Mouse (Mus musculus): ENCODE results near the gene Klk10. TPM values are rescaled to one million over a fixed set of nuclear protein-coding genes. Genes with fewer than 3 reads are reported as not detected.

Klk10 gene
- polyA plus RNA-seq (2015; fragmentation: Nextera tagmentation; extraction: Ambion mirVana) = 0.31 and 1.2 TPM in 2 replicates

DNA sequence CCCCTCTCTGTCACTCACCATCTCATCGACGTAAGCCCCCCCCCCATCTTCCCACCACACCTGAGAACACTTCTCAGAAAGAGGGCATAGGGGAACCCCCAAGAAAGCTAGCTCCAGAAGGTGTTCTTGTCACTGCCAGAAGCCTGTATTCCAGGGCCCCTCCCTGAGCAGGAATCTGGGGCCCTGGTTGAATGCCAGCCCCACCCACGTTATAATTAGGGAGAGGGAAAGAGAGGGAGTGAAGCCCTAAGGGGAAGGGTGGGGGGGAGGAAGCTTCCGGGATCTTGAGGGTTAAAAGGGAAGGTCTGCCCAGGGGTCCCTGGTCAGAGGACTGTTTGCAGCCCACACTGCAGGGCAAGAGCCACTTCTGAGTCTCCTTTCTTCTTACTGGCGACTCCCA is at the start of gene Klk10:
Gene Klk10 (plus strand): TSS at position 290 of the 400 bp plus-strand sequence.
- H3K9ac ChIP-seq = no peak within 1 kb of the TSS
- H3K27me3 ChIP-seq = peaks cover 32% of the 10 kb centered on the region
- H3K36me3 ChIP-seq = no peaks in the 10 kb centered on the region
- H3K9me3 ChIP-seq (replicated peaks) = no peaks in the 10 kb centered on the region
- H3K4me2 ChIP-seq = no peak within 1 kb of the TSS
- no peak within 1 kb of the TSS for H3K27ac ChIP-seq
- H3K4me3 ChIP-seq = no peak within 1 kb of the TSS
- H3K4me1 ChIP-seq (replicated peaks) = peaks cover 4% of the 10 kb centered on the region
- ATAC-seq (replicated peaks; ENCODE audit: insufficient number of reproducible peaks, insufficient read depth, low FRiP score, low read depth) = no peak
- 40% methylated on average over 5 of the region's 5 CpGs for WGBS

DNA sequence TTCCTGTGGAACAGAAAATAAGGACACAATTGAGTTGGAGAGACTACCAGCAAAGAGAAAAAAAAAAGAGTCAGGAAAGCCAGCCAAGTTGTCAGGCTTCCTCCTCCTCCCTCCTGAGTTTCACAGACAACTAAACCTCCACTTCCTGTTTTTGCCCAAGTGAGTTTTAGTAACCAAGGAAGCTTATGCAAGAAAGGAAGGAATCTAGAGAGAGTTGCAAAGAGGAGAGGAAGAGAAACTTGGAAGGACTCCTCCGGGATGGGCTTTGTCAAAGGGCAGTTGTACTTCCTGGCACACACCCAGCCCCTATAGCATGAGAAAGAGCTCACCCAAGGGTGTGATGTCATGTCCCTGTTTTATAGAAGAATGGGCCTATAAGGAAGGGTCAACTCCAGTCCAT is 33.0 kb upstream of the Klk10 start:
- H3K4me1 ChIP-seq (replicated peaks) = no peaks in the 10 kb centered on the region
- peak overlapping the region; percentile 36; the same call in 1 of the 2 replicates for H3K27ac ChIP-seq
- H3K4me3 ChIP-seq = no peak overlapping the region
- no peak overlapping the region for H3K9ac ChIP-seq
- no peaks in the 10 kb centered on the region for H3K27me3 ChIP-seq
- WGBS = 37% methylated on average over 1 of the region's 1 CpGs
- no peaks in the 10 kb centered on the region for H3K36me3 ChIP-seq
- no peaks in the 10 kb centered on the region for H3K9me3 ChIP-seq (replicated peaks)
- H3K4me2 ChIP-seq = no peak overlapping the region
- ATAC-seq (replicated peaks; ENCODE audit: insufficient number of reproducible peaks, insufficient read depth, low FRiP score, low read depth) = no peak

DNA sequence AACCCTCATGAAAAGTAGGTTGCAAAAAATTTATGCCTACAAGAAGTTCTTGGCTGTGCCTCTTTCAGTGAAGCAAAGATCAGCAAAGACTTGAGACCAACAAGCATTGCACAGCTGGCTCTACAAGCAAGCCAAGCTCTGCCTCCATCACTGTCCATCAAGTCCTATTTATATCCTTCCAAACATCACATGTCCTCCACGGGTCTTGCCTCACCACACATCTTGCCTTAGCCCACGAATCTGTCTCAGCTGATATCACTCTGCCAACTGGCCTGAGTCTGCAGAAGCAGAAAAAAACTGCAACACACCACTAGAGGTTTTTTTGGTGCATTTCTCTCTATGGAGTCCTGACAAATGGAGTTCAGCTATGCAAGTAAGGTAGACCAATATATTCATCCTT is 28.0 kb upstream of the Klk10 start:
- no peak overlapping the region for H3K4me3 ChIP-seq
- no peaks in the 10 kb centered on the region for H3K4me1 ChIP-seq (replicated peaks)
- H3K9ac ChIP-seq = no peak overlapping the region
- no peaks in the 10 kb centered on the region for H3K9me3 ChIP-seq (replicated peaks)
- no peak overlapping the region for H3K27ac ChIP-seq
- no peak for ATAC-seq (replicated peaks; ENCODE audit: insufficient number of reproducible peaks, insufficient read depth, low FRiP score, low read depth)
- no peaks in the 10 kb centered on the region for H3K27me3 ChIP-seq
- no peaks in the 10 kb centered on the region for H3K36me3 ChIP-seq
- no peak overlapping the region for H3K4me2 ChIP-seq
- 31% methylated on average over 2 of the region's 2 CpGs for WGBS

DNA sequence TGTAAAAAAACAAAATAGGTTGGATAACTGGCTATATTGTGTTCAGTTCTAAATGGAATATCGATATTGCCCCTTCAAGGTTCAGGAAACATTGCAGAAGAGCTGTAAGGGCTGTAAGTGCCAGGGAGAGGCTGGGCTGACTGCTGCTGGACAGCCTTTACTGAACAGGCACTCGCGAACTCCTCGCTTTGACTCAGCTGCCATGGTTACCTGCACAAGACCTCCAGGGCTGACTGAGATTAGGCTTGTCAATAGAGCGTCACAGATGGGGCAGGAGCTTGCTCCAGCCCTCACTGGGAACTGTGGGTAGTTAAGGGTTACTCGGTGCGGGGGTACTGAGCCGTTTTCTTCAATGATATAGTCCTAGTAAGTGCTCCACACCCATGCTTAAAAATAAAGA is 14.4 kb upstream of the Klk10 start:
- WGBS = 35% methylated on average over 8 of the region's 8 CpGs
- no peaks in the 10 kb centered on the region for H3K36me3 ChIP-seq
- ATAC-seq (replicated peaks; ENCODE audit: insufficient number of reproducible peaks, insufficient read depth, low FRiP score, low read depth) = no peak
- H3K27ac ChIP-seq = no peak overlapping the region
- H3K4me1 ChIP-seq (replicated peaks) = no peaks in the 10 kb centered on the region
- no peak overlapping the region for H3K9ac ChIP-seq
- no peaks in the 10 kb centered on the region for H3K9me3 ChIP-seq (replicated peaks)
- H3K27me3 ChIP-seq = no peaks in the 10 kb centered on the region
- H3K4me3 ChIP-seq = no peak overlapping the region
- no peak overlapping the region for H3K4me2 ChIP-seq

DNA sequence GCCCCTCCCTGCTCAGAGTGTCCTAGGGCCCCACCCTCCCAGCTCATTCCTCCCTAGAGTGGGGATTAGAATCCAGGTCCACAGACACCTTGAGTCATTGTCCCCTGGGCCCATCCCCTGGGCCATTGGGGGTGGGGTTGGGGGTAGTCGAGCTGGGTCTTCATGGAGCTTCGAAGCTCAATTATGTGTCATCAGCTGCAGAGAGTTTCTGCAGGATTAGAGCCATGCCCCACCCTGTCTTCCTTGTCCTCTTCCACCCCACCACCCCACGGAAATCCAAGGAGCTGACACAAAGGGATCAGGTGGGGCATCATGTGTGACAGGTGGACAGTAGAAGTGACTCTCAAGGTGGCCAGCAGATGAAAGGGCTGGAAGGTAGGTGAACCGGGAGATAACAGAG is 12.2 kb upstream of the Klk10 start, which contains the start of gene Klk12:
Gene Klk12 (plus strand): TSS at position 301 of the 400 bp plus-strand sequence.
- H3K27me3 ChIP-seq = no peaks in the 10 kb centered on the region
- H3K4me3 ChIP-seq = no peak within 1 kb of the TSS
- ATAC-seq (replicated peaks; ENCODE audit: insufficient number of reproducible peaks, insufficient read depth, low FRiP score, low read depth) = no peak
- no peak within 1 kb of the TSS for H3K9ac ChIP-seq
- no peaks in the 10 kb centered on the region for H3K9me3 ChIP-seq (replicated peaks)
- H3K4me1 ChIP-seq (replicated peaks) = no peaks in the 10 kb centered on the region
- WGBS = 60% methylated on average over 4 of the region's 4 CpGs
- H3K4me2 ChIP-seq = no peak within 1 kb of the TSS
- H3K36me3 ChIP-seq = no peaks in the 10 kb centered on the region
- H3K27ac ChIP-seq = no peak within 1 kb of the TSS

DNA sequence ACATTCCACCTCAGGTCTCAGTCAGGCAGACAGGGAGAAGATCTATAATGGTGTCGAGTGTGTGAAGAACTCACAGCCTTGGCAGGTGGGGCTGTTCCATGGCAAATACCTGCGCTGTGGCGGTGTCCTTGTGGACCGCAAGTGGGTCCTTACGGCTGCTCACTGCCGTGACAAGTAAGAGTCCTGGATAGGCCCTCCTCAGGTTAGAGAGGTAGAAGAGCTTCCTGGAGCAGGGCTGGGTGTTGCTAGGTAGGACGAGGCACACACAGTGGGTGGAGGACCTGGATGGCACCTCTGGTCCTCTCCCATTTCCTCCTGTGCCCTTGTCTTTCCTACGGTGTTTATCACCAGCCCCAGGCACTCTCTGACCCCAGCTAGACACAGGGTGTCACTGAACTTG is 11.2 kb upstream of the Klk10 start:
- Histone ChIP-seq H3K27ac (no peak overlapping the region), H3K9me3 (replicated peaks) (no peaks in the 10 kb centered on the region), H3K36me3 (no peaks in the 10 kb centered on the region), H3K4me3 (no peak overlapping the region), H3K9ac (no peak overlapping the region), H3K4me2 (no peak overlapping the region), H3K27me3 (no peaks in the 10 kb centered on the region), H3K4me1 (replicated peaks) (no peaks in the 10 kb centered on the region)
- 85% methylated on average over 8 of the region's 8 CpGs for WGBS
- no peak for ATAC-seq (replicated peaks; ENCODE audit: insufficient number of reproducible peaks, insufficient read depth, low FRiP score, low read depth)

DNA sequence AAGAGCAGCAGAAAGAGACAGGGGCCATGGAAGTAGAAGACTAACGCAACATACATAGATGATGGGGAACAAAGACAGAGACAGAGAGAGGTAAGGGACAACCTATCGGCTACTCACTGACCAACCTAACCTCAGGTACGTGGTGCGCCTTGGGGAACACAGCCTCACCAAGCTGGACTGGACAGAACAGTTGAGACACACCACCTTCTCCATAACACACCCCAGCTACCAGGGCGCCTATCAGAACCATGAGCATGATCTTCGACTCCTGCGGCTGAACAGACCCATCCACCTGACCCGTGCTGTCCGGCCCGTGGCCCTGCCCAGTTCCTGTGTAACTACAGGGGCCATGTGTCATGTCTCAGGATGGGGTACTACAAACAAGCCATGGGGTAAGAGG is 10.1 kb upstream of the Klk10 start:
- H3K27me3 ChIP-seq = no peaks in the 10 kb centered on the region
- no peak overlapping the region for H3K4me2 ChIP-seq
- ATAC-seq (replicated peaks; ENCODE audit: insufficient number of reproducible peaks, insufficient read depth, low FRiP score, low read depth) = no peak
- no peaks in the 10 kb centered on the region for H3K36me3 ChIP-seq
- no peak overlapping the region for H3K9ac ChIP-seq
- no peaks in the 10 kb centered on the region for H3K9me3 ChIP-seq (replicated peaks)
- H3K4me3 ChIP-seq = no peak overlapping the region
- H3K4me1 ChIP-seq (replicated peaks) = no peaks in the 10 kb centered on the region
- WGBS = 93% methylated on average over 10 of the region's 10 CpGs
- no peak overlapping the region for H3K27ac ChIP-seq

DNA sequence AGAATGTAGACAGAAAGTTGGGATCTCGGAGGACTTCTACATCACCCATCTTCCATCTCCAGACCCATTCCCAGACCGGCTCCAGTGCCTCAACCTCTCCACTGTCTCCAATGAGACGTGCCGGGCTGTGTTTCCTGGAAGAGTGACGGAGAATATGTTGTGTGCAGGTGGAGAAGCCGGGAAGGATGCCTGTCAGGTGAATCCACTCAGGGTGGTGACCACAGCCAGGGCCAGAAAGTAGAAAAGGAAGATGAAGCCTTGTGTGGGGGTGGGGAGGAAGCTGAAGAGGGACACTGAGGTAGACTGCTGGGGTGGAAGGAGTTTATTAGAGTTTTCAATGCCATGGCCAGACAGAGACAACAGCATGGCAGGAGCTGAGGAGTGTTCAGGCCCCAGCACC is 8.9 kb upstream of the Klk10 start:
- Histone ChIP-seq H3K9ac (no peak overlapping the region), H3K4me3 (no peak overlapping the region), H3K27me3 (no peaks in the 10 kb centered on the region), H3K9me3 (replicated peaks) (no peaks in the 10 kb centered on the region), H3K36me3 (no peaks in the 10 kb centered on the region), H3K4me2 (no peak overlapping the region), H3K27ac (no peak overlapping the region), H3K4me1 (replicated peaks) (no peaks in the 10 kb centered on the region)
- WGBS = 89% methylated on average over 6 of the region's 6 CpGs
- ATAC-seq (replicated peaks; ENCODE audit: insufficient number of reproducible peaks, insufficient read depth, low FRiP score, low read depth) = no peak

DNA sequence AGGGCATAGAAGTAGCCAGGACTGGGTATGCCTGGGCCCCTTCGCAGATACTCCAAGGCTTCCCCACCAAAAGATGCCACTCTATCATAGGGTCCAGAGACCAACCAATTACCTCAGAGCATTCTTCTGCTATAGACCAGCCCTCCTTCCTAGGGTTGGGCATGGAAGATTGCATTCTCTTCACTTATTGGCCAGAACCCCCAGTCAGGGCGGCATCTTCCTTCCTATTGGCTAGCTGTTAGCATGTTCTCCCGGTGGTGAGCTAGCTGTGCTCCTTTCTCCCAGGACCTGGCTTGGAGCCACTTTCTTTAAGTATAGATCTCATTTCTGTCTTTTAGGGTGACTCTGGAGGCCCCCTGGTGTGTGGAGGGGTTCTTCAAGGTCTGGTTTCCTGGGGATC is 7.9 kb upstream of the Klk10 start:
- Histone ChIP-seq H3K27me3 (no peaks in the 10 kb centered on the region), H3K36me3 (no peaks in the 10 kb centered on the region), H3K4me1 (replicated peaks) (no peaks in the 10 kb centered on the region), H3K9ac (no peak overlapping the region), H3K9me3 (replicated peaks) (no peaks in the 10 kb centered on the region), H3K4me2 (no peak overlapping the region), H3K4me3 (no peak overlapping the region), H3K27ac (no peak overlapping the region)
- ATAC-seq (replicated peaks; ENCODE audit: insufficient number of reproducible peaks, insufficient read depth, low FRiP score, low read depth) = no peak
- 68% methylated on average over 3 of the region's 3 CpGs for WGBS

DNA sequence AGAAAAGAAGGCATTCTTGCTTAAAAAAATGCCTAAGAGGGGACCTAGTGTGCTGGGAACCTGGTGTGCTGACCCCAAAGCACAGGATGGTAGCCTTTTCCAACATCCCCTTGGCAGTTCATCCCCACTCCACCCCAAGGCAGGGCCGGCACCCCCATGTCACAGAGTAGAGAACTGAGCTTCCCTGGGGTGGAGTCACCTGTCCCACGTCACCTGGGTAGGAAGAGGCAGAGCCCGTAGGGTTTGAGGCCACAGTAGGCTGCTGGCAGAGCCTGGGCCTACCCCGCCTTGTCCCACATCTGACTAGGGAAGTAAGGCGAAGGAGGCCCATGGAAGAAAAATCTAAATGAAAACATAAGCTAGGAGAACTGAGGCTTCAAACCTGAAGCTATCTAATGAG is 6.5 kb upstream of the Klk10 start, which contains the start of gene Klk11:
Gene Klk11 (plus strand): TSS at position 241 of the 400 bp plus-strand sequence.
- no peak within 1 kb of the TSS for H3K27ac ChIP-seq
- H3K27me3 ChIP-seq = no peaks in the 10 kb centered on the region
- WGBS = 92% methylated on average over 5 of the region's 5 CpGs
- ATAC-seq (replicated peaks; ENCODE audit: insufficient number of reproducible peaks, insufficient read depth, low FRiP score, low read depth) = no peak
- no peak within 1 kb of the TSS for H3K9ac ChIP-seq
- H3K36me3 ChIP-seq = no peaks in the 10 kb centered on the region
- H3K4me3 ChIP-seq = no peak within 1 kb of the TSS
- no peaks in the 10 kb centered on the region for H3K9me3 ChIP-seq (replicated peaks)
- H3K4me1 ChIP-seq (replicated peaks) = no peaks in the 10 kb centered on the region
- H3K4me2 ChIP-seq = no peak within 1 kb of the TSS

DNA sequence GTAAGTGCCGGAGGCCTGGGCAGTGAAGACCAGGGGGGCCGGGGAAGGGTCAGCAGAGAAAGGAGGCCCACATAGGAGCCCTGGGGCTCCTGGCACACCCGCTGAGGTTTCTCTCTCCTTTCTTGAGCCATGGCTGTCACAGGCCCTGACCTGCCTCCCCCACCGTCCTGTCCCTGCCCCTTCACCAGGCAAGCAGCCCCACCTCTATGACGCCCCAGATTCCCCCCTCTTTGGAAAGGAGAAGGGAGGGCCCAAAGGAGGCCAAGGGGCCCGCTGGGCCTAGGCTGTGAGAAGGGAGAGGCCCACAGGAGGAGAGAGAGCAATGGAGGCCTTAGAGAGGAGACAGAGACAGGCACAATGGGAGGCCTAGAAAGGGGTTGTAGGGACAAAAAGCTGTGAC is 6.0 kb upstream of the Klk10 start:
- no peaks in the 10 kb centered on the region for H3K27me3 ChIP-seq
- no peaks in the 10 kb centered on the region for H3K9me3 ChIP-seq (replicated peaks)
- no peak for ATAC-seq (replicated peaks; ENCODE audit: insufficient number of reproducible peaks, insufficient read depth, low FRiP score, low read depth)
- no peak overlapping the region for H3K4me2 ChIP-seq
- no peak overlapping the region for H3K4me3 ChIP-seq
- no peaks in the 10 kb centered on the region for H3K4me1 ChIP-seq (replicated peaks)
- H3K27ac ChIP-seq = no peak overlapping the region
- no peak overlapping the region for H3K9ac ChIP-seq
- WGBS = 57% methylated on average over 6 of the region's 6 CpGs
- no peaks in the 10 kb centered on the region for H3K36me3 ChIP-seq

DNA sequence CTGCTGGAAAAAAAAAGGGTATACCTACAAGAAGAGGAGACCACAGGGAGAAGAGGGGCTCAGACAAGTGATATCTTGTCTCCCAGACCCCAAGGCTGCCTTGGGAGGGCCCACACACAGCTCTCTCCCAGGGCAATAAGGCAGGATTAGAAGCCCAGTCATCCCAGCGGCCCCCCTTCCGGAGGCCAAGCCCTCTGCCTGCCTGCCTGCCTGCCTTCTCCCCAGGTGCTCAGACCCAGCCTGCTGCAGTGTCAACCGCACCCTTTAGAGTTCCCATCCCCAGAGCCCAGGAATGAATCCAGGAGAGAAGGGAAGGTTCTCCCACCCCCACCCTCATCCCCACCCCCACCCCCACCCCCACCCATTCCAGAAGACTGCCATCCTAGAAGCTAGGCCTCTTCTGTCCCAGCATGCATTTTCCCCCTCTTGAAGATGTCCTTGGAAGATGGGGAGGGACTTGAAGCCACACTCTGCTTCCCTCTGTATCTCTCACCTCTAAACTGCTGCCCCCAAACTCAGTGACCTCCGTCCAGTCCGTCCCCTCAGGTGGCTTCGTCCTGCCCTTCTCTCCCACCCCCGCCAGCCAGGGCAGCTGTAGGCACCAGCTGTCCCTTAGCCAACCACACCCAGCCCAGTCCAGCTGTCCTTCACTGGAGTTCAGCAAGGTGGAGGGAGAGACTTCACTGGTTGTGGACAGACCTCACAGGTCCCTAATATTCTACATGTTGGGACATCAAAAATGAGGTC is 5.4 kb upstream of the Klk10 start:
- no peaks in the 10 kb centered on the region for H3K9me3 ChIP-seq (replicated peaks)
- no peak overlapping the region for H3K4me3 ChIP-seq
- no peak overlapping the region for H3K4me2 ChIP-seq
- H3K4me1 ChIP-seq (replicated peaks) = no peaks in the 10 kb centered on the region
- no peak for ATAC-seq (replicated peaks; ENCODE audit: insufficient number of reproducible peaks, insufficient read depth, low FRiP score, low read depth)
- no peak overlapping the region for H3K27ac ChIP-seq
- 45% methylated on average over 7 of the region's 7 CpGs for WGBS
- no peak overlapping the region for H3K9ac ChIP-seq
- H3K27me3 ChIP-seq = no peaks in the 10 kb centered on the region
- H3K36me3 ChIP-seq = no peaks in the 10 kb centered on the region

Data from heart, embryonic 15.5 days (tissue).